Mouse (Mus musculus): ENCODE measurements at regions not wholly inside any gene's neighbourhood (a gene's known extent, or its start where the extent isn't known, plus 50 kb on each side); places are given as distances from the start of the nearest gene placed in this dataset.

- TF ChIP-seq CTCF (IDR thresholded peaks at IDR 0.05; ENCODE audit: low read depth, low read length) (no peak), POLR2A (IDR thresholded peaks at IDR 0.05; ENCODE audit: extremely low read depth, insufficient read depth, low read length) (no peak)
These were observed 209.9 kb upstream of the Hs6st1 start for GRCm38 (mm10) chr1:35858342-35858741.
